Mouse (Mus musculus) megakaryocyte, embryonic 14.5 days (primary cell): ENCODE results near the gene 1700012B07Rik. TPM values are rescaled to one million over a fixed set of nuclear protein-coding genes. Genes with fewer than 3 reads are reported as not detected.

Experiments used
- H3K27me3 ChIP-seq: replicated peaks from 2 replicates; pipeline ENCODE3; 2012; ENCODE audit warnings: inconsistent platforms
- H3K36me3 ChIP-seq: replicated peaks from 2 replicates; pipeline ENCODE3; 2012; ENCODE audit warnings: low read length, inconsistent platforms, mixed read lengths
- H3K4me1 ChIP-seq: 2 replicates; pipeline ENCODE4 v1.6.1; 2012; ENCODE audit warnings: inconsistent platforms
- H3K4me3 ChIP-seq: replicated peaks from 2 replicates; pipeline ENCODE3; 2012; ENCODE audit warnings: moderate library complexity, mild to moderate bottlenecking, inconsistent platforms
- H3K9me3 ChIP-seq: 2 replicates; pipeline ENCODE4 v1.6.1; 2012; ENCODE audit warnings: inconsistent platforms
- FLI1 ChIP-seq: IDR thresholded peaks from 2 replicates; pipeline ENCODE4 v1.6.1; 2012; ENCODE audit warnings: low read length, inconsistent platforms, mixed read lengths
- GATA1 ChIP-seq: IDR thresholded peaks from 3 replicates; pipeline ENCODE4 v1.6.1; 2012; ENCODE audit warnings: mixed read lengths, low read length, inconsistent platforms, borderline replicate concordance
- polyA plus RNA-seq: library from polyadenylated mRNA; stranded (reverse); fragments of >175 nt; gene quantifications from 2 replicates; pipeline ENCODE4 v1.2.3, GENCODE M21; 2012; ENCODE audit warnings: low replicate concordance; ENCODE audit not compliant: insufficient read depth

The 1700012B07Rik gene
- polyA plus RNA-seq, 1 experiment: not detected

DNA sequence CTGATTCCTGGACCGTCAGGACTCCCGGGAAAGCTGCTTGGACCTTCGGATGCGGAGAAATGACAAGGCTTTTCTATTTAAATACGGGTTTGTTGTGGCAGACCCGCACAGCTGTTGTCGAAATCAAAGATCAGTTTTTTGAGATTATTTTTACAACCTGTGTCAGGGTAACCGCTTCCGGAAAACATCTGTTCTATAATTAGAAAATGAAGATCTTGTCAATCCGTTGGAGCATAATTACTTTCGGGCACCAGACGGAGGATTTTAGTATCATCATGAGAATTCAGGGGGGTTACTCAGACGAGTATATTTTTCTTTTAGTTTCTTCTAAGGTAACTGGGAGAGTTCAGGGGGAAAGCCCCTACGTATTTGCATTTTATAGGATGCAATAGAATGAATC lies 57.7 kb downstream of the 1700012B07Rik start:
- H3K9me3 ChIP-seq: peaks cover 20% of the 10 kb centered on the region
- peaks cover 3% of the 10 kb centered on the region for H3K27me3 ChIP-seq
- H3K4me3 ChIP-seq: no peak overlapping the region
- H3K4me1 ChIP-seq: peaks cover 14% of the 10 kb centered on the region
- TF ChIP-seq GATA1: no peak
- TF ChIP-seq FLI1: no peak
- H3K36me3 ChIP-seq: no peaks in the 10 kb centered on the region

DNA sequence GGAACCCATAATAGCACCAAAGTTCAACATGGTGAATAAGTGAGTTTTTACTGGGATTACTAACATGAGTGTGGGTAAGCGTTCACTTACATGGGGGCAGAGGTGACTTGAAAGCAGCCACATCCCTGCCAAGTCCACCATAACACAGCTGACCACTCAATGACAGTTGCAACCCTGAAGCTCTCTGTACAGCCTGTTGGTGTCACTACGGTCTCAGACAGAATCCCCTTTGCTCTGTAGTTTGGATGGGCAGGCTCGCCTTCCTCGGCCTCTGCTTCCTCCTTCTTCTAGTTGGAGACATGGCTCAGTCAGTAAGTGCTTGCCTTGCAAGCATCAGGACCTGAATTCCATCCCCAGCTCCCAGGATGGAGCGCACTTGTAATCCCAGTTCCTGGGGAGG lies 58.8 kb downstream of the 1700012B07Rik start:
- peaks cover 9% of the 10 kb centered on the region; the same call in 1 of the 2 replicates for H3K9me3 ChIP-seq
- peaks cover 14% of the 10 kb centered on the region for H3K4me1 ChIP-seq
- peaks cover 3% of the 10 kb centered on the region for H3K27me3 ChIP-seq
- H3K4me3 ChIP-seq: no peak overlapping the region
- TF ChIP-seq FLI1 (no peak), GATA1 (no peak)
- H3K36me3 ChIP-seq: no peaks in the 10 kb centered on the region

DNA sequence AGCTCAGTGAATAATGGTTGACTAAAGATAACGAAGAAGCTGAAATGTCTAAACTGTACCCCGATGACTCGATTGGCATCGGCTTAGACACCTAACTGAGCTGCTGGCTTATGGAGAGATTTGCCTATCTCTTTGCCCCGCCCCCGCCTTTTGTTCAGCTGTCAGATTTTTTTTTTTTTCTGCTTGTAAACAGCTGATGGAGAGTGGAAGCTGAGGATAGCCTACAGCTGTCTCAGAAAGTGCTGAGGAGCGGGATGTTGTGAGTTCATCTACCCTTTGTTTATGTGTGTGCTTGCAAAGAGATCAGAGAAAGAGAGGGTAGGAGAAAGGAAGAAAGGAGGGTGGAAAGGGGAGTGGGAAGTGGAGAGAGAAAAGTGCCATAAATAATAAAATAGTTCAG lies 67.8 kb downstream of the 1700012B07Rik start:
- no peak overlapping the region for H3K4me3 ChIP-seq
- H3K4me1 ChIP-seq: peaks cover 9% of the 10 kb centered on the region
- no peak for TF ChIP-seq GATA1
- TF ChIP-seq FLI1: no peak
- H3K27me3 ChIP-seq: no peaks in the 10 kb centered on the region
- peaks cover 9% of the 10 kb centered on the region; the same call in 1 of the 2 replicates for H3K9me3 ChIP-seq
- H3K36me3 ChIP-seq: no peaks in the 10 kb centered on the region

DNA sequence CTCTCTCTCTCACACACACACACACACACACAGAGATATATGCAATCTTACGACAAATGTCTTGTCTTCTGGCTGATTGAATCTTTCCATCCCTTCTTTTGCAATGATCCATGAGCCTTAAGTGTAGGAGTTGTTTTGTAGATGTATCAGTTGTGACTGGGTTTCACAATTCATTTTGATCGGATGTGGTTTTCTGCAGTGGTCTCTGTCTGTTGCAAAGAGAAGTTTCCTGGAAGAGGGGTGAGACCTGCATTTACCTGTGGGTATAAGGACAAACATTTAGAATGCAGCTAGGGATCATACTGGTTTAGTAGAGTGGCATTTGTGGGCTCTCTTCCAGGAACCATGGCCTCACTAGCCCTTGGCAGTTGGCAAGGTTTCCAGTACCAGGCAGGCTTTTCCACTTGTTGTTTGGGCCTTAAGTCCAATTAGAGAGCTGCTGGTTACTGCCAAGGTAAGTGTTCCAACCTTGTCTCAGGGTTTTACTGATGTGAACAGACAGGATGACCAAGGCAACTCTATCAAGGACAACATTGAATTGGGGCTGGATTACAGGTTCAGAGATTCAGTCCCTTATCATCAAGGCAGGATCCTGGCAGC lies 69.1 kb downstream of the 1700012B07Rik start:
- Histone ChIP-seq H3K36me3 (no peaks in the 10 kb centered on the region), H3K4me1 (peaks cover 9% of the 10 kb centered on the region), H3K4me3 (no peak overlapping the region), H3K27me3 (peaks cover under 1% of the 10 kb centered on the region), H3K9me3 (peaks cover 9% of the 10 kb centered on the region; the same call in 1 of the 2 replicates)
- TF ChIP-seq FLI1: no peak
- TF ChIP-seq GATA1: no peak

DNA sequence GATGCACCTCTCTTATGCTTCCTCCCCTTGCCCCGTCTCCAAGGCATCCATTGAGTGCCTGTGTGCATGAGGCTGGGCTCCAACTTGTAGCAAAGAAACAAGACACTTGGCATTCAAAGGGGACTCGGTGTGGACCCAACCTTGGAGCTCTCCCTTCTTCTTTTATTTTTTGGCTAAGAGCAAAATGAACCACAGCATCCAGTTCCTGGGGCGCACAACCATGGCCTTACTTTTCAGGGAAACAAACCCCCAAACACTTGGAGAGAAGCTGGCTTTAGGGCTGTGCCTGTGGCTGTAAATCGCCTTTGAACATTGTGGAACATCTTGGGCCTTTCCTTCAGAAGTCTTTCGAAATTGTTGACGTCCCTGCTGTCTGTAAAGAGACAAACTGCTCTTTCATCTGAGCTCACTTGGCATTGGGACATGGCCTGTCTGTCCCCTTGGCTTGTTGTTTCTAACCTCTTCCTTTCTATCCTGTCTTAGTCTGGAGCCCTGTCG lies 73.7 kb downstream of the 1700012B07Rik start:
- Histone ChIP-seq H3K9me3 (no peaks in the 10 kb centered on the region), H3K4me3 (no peak overlapping the region)
- TF ChIP-seq GATA1 (no peak), FLI1 (no peak)

DNA sequence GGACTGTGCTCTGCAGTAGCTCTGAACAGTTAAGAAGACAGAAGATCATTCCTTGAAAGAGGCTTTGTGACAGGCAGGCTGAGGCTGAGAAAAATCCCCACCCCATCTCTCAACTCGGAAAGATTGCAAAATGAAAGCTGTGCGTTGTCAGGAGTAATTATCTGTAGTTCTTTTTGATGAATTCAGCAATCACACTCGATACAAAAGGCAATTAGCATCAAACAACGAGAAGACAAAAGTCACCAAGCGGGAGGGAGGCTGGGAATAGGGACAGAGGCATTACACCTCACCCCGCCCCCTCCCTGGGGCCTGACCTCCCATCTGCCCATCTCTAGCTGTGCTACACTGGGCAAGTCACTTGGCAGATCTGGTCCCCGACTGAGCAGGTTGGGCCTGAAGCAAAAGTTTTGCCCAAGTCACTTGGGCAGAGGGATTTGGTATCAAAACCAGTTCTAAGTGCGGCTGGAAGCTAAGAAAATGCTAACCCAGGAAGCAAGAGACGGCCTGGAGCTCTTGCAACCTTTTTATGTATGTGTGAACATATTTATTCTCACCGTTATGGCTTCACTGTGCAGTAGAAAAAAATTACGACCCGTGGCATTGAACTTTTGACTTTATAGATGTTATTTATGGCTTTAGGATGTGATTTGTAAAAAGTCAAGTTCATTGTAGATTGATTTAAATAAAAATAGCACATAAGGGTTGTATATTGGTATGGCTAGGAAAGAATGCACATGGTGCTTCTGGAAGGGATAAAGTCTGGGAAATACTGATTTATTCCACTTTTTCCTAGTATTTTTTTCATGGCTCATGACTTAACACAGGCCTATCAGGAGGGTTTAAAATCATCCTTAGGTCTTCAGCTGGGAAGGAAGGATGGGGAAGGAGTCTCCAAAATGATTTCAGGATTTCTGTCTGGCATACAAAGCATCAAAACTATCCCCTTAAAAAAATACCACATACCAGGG lies 75.9 kb downstream of the 1700012B07Rik start:
- Histone ChIP-seq H3K27me3 (peaks cover 8% of the 10 kb centered on the region), H3K9me3 (no peaks in the 10 kb centered on the region), H3K4me1 (peaks cover 10% of the 10 kb centered on the region), H3K36me3 (no peaks in the 10 kb centered on the region), H3K4me3 (no peak overlapping the region)
- TF ChIP-seq FLI1 (no peak), GATA1 (no peak)

More for the DNA sequence above, 73.7 kb downstream of the 1700012B07Rik start:
- H3K36me3 ChIP-seq: no peaks in the 10 kb centered on the region
- peaks cover 8% of the 10 kb centered on the region for H3K27me3 ChIP-seq
- H3K4me1 ChIP-seq: peaks cover 12% of the 10 kb centered on the region

DNA sequence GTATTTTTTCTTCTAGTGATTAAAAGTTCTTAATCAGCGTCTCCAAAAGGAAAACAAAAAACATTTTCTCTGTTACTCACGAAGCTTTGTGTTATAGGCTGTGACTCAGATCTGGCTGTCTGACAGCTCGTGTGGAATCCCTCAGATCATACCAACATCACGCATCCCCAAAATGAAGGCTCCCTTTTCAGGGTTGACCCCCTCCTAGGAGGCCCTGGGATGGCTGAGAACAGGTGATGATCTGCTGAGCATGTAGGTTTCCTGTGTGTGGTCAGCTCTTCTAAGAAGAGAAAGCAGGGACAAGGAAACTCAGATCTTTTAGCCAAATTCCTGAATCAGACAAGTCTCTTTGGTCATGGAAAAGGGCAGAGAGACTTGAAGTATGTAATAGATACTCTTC lies 82.6 kb downstream of the 1700012B07Rik start:
- peaks cover 3% of the 10 kb centered on the region for H3K27me3 ChIP-seq
- H3K4me1 ChIP-seq: peaks cover 24% of the 10 kb centered on the region
- TF ChIP-seq FLI1 (no peak), GATA1 (no peak)
- H3K9me3 ChIP-seq: no peaks in the 10 kb centered on the region
- no peak overlapping the region for H3K4me3 ChIP-seq
- no peaks in the 10 kb centered on the region for H3K36me3 ChIP-seq

DNA sequence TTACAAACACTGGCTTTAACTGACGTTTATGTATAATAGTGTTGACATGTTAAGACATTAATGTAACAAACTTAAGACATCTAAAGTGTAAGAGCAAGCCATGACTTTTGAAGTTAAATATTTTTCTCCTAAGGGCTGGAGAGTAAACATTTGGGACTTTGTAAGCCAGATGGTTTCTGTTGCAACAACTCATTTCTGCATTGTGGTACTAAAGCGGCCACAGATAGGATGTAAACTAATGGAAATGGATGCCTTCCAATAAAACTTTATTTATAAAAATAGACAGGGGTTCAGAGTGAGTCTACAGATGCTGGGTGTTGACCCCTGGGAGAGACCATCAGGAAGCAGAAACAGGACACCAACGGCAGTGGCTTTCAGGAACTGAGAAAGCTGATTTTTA lies 89.9 kb downstream of the 1700012B07Rik start:
- H3K9me3 ChIP-seq: peaks cover 15% of the 10 kb centered on the region
- no peaks in the 10 kb centered on the region for H3K4me1 ChIP-seq
- H3K27me3 ChIP-seq: peaks cover 5% of the 10 kb centered on the region
- no peak overlapping the region for H3K4me3 ChIP-seq
- H3K36me3 ChIP-seq: no peaks in the 10 kb centered on the region
- no peak for TF ChIP-seq FLI1
- TF ChIP-seq GATA1: no peak

Other genes with a start within 250 kb of the 1700012B07Rik start
- gene Wipi1, start 216.1 kb downstream of the 1700012B07Rik start, polyA plus RNA-seq: 21.3 and 44.1 TPM in 2 replicates
- 69.4 and 141 TPM in 2 replicates for gene Prkar1a, start 178.6 kb downstream of the 1700012B07Rik start, polyA plus RNA-seq
- gene Fam20a, start 105.8 kb downstream of the 1700012B07Rik start, polyA plus RNA-seq: 0.54 and 7.0 TPM in 2 replicates
- not detected in 2 replicates for gene Abca8b, start 167.8 kb upstream of the 1700012B07Rik start, polyA plus RNA-seq